8 mouse cellular contexts compared by ENCODE assay signal in genomic region chr11:105182461-105182855, GRCm38 (mm10). TPM values are rescaled to one million over a fixed set of nuclear protein-coding genes. Genes with fewer than 3 reads are reported as not detected.
A peak's percentile ranks its signal among the peaks of the same experiment; 100 is the strongest.
DNase-seq lines count a peak whose midpoint lies in the region; ATAC-seq and TF ChIP-seq lines count a peak whose summit lies in the region.

No protein-coding gene starts in this region.

- peak overlapping the region; percentile 85 for H3K4me3 ChIP-seq in spleen, adult 2 months (ENCODE audit: extremely low read depth, insufficient read depth, insufficient read length)
- peak overlapping the region; percentile 94 for H3K4me3 ChIP-seq in limb, embryonic 12.5 days (replicated peaks)
- H3K4me3 ChIP-seq in stomach, embryonic 15.5 days (replicated peaks), result peak overlapping the region; percentile 96

- H3K27me3 ChIP-seq in spleen, adult 2 months (ENCODE audit: control insufficient read depth, insufficient read depth, low read length), result no peaks in the 10 kb centered on the region
- no peaks in the 10 kb centered on the region for H3K27me3 ChIP-seq in limb, embryonic 12.5 days
- no peaks in the 10 kb centered on the region for H3K27me3 ChIP-seq in stomach, embryonic 15.5 days (replicated peaks)

- no peak for TF ChIP-seq POLR2A in spleen, adult 2 months (IDR thresholded peaks at IDR 0.05; ENCODE audit: low read depth, low read length)

- no peak for ATAC-seq in limb, embryonic 12.5 days (ENCODE audit: insufficient number of reproducible peaks, insufficient read depth, low FRiP score, low TSS enrichment, low read depth)
- no peak for ATAC-seq in stomach, embryonic 15.5 days (ENCODE audit: insufficient read depth, low FRiP score, low read depth)

- peak overlapping the region; percentile 92 for H3K27ac ChIP-seq in spleen, adult 2 months (ENCODE audit: insufficient read depth, low read length)
- H3K27ac ChIP-seq in limb, embryonic 12.5 days, result peak overlapping the region; percentile 96
- H3K27ac ChIP-seq in stomach, embryonic 15.5 days, result peak overlapping the region; percentile 98

- peak overlapping the region; percentile 65 for H3K4me2 ChIP-seq in limb, embryonic 12.5 days
- H3K4me2 ChIP-seq in stomach, embryonic 15.5 days, result peak overlapping the region; percentile 52

- no peaks in the 10 kb centered on the region for H3K9me3 ChIP-seq in limb, embryonic 12.5 days
- H3K9me3 ChIP-seq in stomach, embryonic 15.5 days, result no peaks in the 10 kb centered on the region

- no peak for TF ChIP-seq CTCF in spleen, adult 2 months (IDR thresholded peaks at IDR 0.05; ENCODE audit: extremely low read depth, insufficient read depth, insufficient read length, insufficient replicate concordance)

- DNase-seq in cerebellum, adult 9-10 months, result peak; percentile 29
- DNase-seq in cerebellum, postnatal 4 days (ENCODE audit: low spot score in 2 of 2), result no peak
- no peak for DNase-seq in spleen, adult 2 months (ENCODE audit: low read depth in 1 of 2, low spot score in 2 of 2)
- DNase-seq in spleen, postnatal 10 days (ENCODE audit: low spot score in 2 of 2), result no peak
- no peak for DNase-seq in right cerebral cortex, postnatal 4 days
- DNase-seq in layer of hippocampus, adult 11-12 months (ENCODE audit: low spot score), result no peak

- peaks cover 8% of the 10 kb centered on the region for H3K4me1 ChIP-seq in spleen, adult 2 months (ENCODE audit: control insufficient read depth, insufficient read depth, insufficient read length)
- peaks cover 22% of the 10 kb centered on the region for H3K4me1 ChIP-seq in limb, embryonic 12.5 days (replicated peaks)
- H3K4me1 ChIP-seq in stomach, embryonic 15.5 days, result peaks cover 6% of the 10 kb centered on the region

- H3K36me3 ChIP-seq in spleen, adult 2 months (ENCODE audit: control insufficient read depth, insufficient read depth, low read length), result peaks cover 4% of the 10 kb centered on the region
- H3K36me3 ChIP-seq in limb, embryonic 12.5 days, result peaks cover 39% of the 10 kb centered on the region
- peaks cover 10% of the 10 kb centered on the region for H3K36me3 ChIP-seq in stomach, embryonic 15.5 days

- WGBS in spleen, adult 2 months, result 5% methylated on average over 4 of the region's 4 CpGs
- WGBS in limb, embryonic 12.5 days, result 8% methylated on average over 4 of the region's 4 CpGs
- WGBS in stomach, embryonic 15.5 days, result 2% methylated on average over 4 of the region's 4 CpGs

- H3K9ac ChIP-seq in limb, embryonic 12.5 days (replicated peaks), result peak overlapping the region; percentile 99
- H3K9ac ChIP-seq in stomach, embryonic 15.5 days, result peak overlapping the region; percentile 97

RNA-seq across cellular contexts. Expression of gene Tlk2, which starts 3.9 kb away (rescaled TPM):
- 9.0 and 9.7 TPM in 2 replicates for polyA plus RNA-seq in spleen, adult 2 months (2012; rRNA removed)
- 29.6 and 31.9 TPM in 2 replicates for polyA plus RNA-seq in limb, embryonic 12.5 days (2016; fragmentation: Nextera tagmentation; extraction: Ambion mirVana)
- 15.1 and 17.4 TPM in 2 replicates for polyA plus RNA-seq in stomach, embryonic 15.5 days (2015; fragmentation: Nextera tagmentation; extraction: Ambion mirVana)

RNA-seq across cellular contexts. Expression of gene Gm10842, which starts 35.8 kb away (rescaled TPM):
- not detected in 2 replicates for polyA plus RNA-seq in spleen, adult 2 months (2012; rRNA removed)
- polyA plus RNA-seq in limb, embryonic 12.5 days (2016; fragmentation: Nextera tagmentation; extraction: Ambion mirVana), result not detected in 2 replicates
- polyA plus RNA-seq in stomach, embryonic 15.5 days (2015; fragmentation: Nextera tagmentation; extraction: Ambion mirVana), result not detected in 2 replicates

RNA-seq across cellular contexts. Expression of gene Mettl2, which starts 56.2 kb away (rescaled TPM):
- polyA plus RNA-seq in spleen, adult 2 months (2012; rRNA removed), result 8.5 and 10.3 TPM in 2 replicates
- 49.6 and 55.2 TPM in 2 replicates for polyA plus RNA-seq in limb, embryonic 12.5 days (2016; fragmentation: Nextera tagmentation; extraction: Ambion mirVana)
- polyA plus RNA-seq in stomach, embryonic 15.5 days (2015; fragmentation: Nextera tagmentation; extraction: Ambion mirVana), result 36.1 and 40.1 TPM in 2 replicates
